Mouse (Mus musculus): ENCODE measurements around the gene Vmn2r87.
"Not testable (repeated sequence)": the region's sequence is repeated elsewhere in the genome, so short reads cannot be mapped to it uniquely, and the experiment has no call there.

- not testable (repeated sequence) for TF ChIP-seq POLR2A (IDR thresholded peaks at IDR 0.05; ENCODE audit: borderline replicate concordance, extremely low read depth, insufficient read depth, insufficient read length, poor library complexity, severe bottlenecking); CTCF (IDR thresholded peaks at IDR 0.05; ENCODE audit: borderline replicate concordance, extremely low read depth, insufficient read depth, insufficient read length)
These were observed 44.9 kb upstream of the Vmn2r87 start for GRCm38 (mm10) chr10:130541931-130542691.

All from brain, embryonic 14.5 days (tissue).